Mouse (Mus musculus) MEL (cell line): Measurements from ENCODE around the gene Il1a. TPM values are rescaled to one million over a fixed set of nuclear protein-coding genes. Genes with fewer than 3 reads are reported as not detected.

ENCODE experiments used
- DNase-seq: peaks from one replicate; pipeline ENCODE4 v3.0.0; 2011; ENCODE audit warnings: low read depth, low spot score
- H3K27ac ChIP-seq: 2 replicates; pipeline ENCODE4 v1.5.1; 2012; ENCODE audit warnings: low read depth, mild to moderate bottlenecking, control low read depth, low read length, moderate library complexity; ENCODE audit not compliant: control insufficient read depth
- H3K27me3 ChIP-seq, 2 experiments: fragments of 150-350 bp in 1 of 2; sonication (generic) in 1 of 2; 2 replicates each; pipeline ENCODE4 v1.6.1; 2012; ENCODE audit warnings: low read length in 2 of 2, mild to moderate bottlenecking in 2 of 2, improper control_type of control experiment in 1 of 2, moderate library complexity in 1 of 2; ENCODE audit not compliant: insufficient read depth in 2 of 2, control insufficient read depth in 1 of 2
- H3K36me3 ChIP-seq, 2 experiments: 2 replicates each; pipeline ENCODE4 v1.6.1; 2012 to 2014; ENCODE audit warnings: low read length in 2 of 2, improper control_type of control experiment in 1 of 2, inconsistent platforms in 1 of 2, mild to moderate bottlenecking in 1 of 2; ENCODE audit not compliant: insufficient read depth in 2 of 2, control insufficient read depth in 1 of 2
- H3K4me1 ChIP-seq, 2 experiments: fragments of 150-350 bp in 1 of 2; sonication (generic) in 1 of 2; 2 replicates each; pipeline ENCODE4 v1.6.1; 2012; ENCODE audit warnings: low read length in 2 of 2, improper control_type of control experiment in 1 of 2, mild to moderate bottlenecking in 1 of 2; ENCODE audit not compliant: insufficient read depth in 2 of 2, control insufficient read depth in 1 of 2
- H3K4me3 ChIP-seq, 2 experiments: fragments of 150-350 bp in 1 of 2; sonication (generic) in 1 of 2; 2 replicates each; pipeline ENCODE4 v1.5.1; 2012; ENCODE audit warnings: low read depth in 2 of 2, low read length in 2 of 2, mild to moderate bottlenecking in 2 of 2, moderate library complexity in 2 of 2, control low read depth in 1 of 2, improper control_type of control experiment in 1 of 2; ENCODE audit not compliant: control insufficient read depth in 1 of 2, insufficient read depth in 1 of 2
- H3K79me2 ChIP-seq: 2 replicates; pipeline ENCODE4 v1.6.1; 2012; ENCODE audit warnings: mild to moderate bottlenecking, low read length, moderate library complexity; ENCODE audit not compliant: control insufficient read depth, poor library complexity, insufficient read depth
- H3K9ac ChIP-seq: 2 replicates; pipeline ENCODE4 v1.6.1; 2012; ENCODE audit warnings: low read depth, mild to moderate bottlenecking, control low read depth, low read length, moderate library complexity; ENCODE audit not compliant: control insufficient read depth, poor library complexity, severe bottlenecking
- H3K9me3 ChIP-seq: fragments of 150-350 bp; sonication (generic); replicated peaks from 2 replicates; pipeline ENCODE4 v1.6.1; 2012; ENCODE audit warnings: mild to moderate bottlenecking, low read length, improper control_type of control experiment, moderate library complexity; ENCODE audit not compliant: insufficient read depth
- BHLHE40 ChIP-seq: IDR thresholded peaks from 2 replicates; pipeline ENCODE4 v1.6.1; 2012; ENCODE audit warnings: low read depth, mild to moderate bottlenecking, inconsistent platforms, low read length, improper control_type of control experiment, borderline replicate concordance
- CHD1 ChIP-seq: IDR thresholded peaks from 2 replicates; pipeline ENCODE4 v1.6.1; 2012; ENCODE audit warnings: low read depth, mild to moderate bottlenecking, inconsistent platforms, low read length, improper control_type of control experiment
- CHD2 ChIP-seq: IDR thresholded peaks from 2 replicates; pipeline ENCODE4 v1.6.1; 2011; ENCODE audit warnings: low read length, improper control_type of control experiment
- CTCF ChIP-seq, 3 experiments: IDR thresholded peaks in 2 of 3; conservative IDR thresholded peaks in 1 of 3; 2 replicates each; pipeline ENCODE4 v1.5.1; 2011 to 2012; ENCODE audit warnings: low read length in 3 of 3, low read depth in 2 of 3, mild to moderate bottlenecking in 2 of 3, improper control_type of control experiment in 1 of 3, inconsistent platforms in 1 of 3, mixed read lengths in 1 of 3, moderate library complexity in 1 of 3; ENCODE audit not compliant: control insufficient read depth in 1 of 3, insufficient read depth in 1 of 3, poor library complexity in 1 of 3, severe bottlenecking in 1 of 3
- E2F4 ChIP-seq: IDR thresholded peaks from 2 replicates; pipeline ENCODE4 v1.6.1; 2011; ENCODE audit warnings: low read depth, low read length, improper control_type of control experiment, borderline replicate concordance
- EP300 ChIP-seq, 2 experiments: IDR thresholded peaks; 2 replicates each; pipeline ENCODE4 v1.6.1; 2011; ENCODE audit warnings: improper control_type of control experiment in 2 of 2, low read length in 2 of 2, low read depth in 1 of 2, mild to moderate bottlenecking in 1 of 2
- ETS1 ChIP-seq: IDR thresholded peaks from 2 replicates; pipeline ENCODE4 v1.6.1; 2012; ENCODE audit warnings: low read depth, mild to moderate bottlenecking, inconsistent platforms, low read length, improper control_type of control experiment, moderate library complexity
- GABPA ChIP-seq: IDR thresholded peaks from 2 replicates; pipeline ENCODE4 v1.6.1; 2012; ENCODE audit warnings: low read depth, mild to moderate bottlenecking, inconsistent platforms, low read length, improper control_type of control experiment, moderate library complexity
- GATA1 ChIP-seq: IDR thresholded peaks from 2 replicates; pipeline ENCODE4 v1.6.1; 2011; ENCODE audit warnings: low read depth, low read length, improper control_type of control experiment
- HCFC1 ChIP-seq: IDR thresholded peaks from 2 replicates; pipeline ENCODE4 v1.6.1; 2012; ENCODE audit warnings: low read depth, mild to moderate bottlenecking, inconsistent platforms, low read length, improper control_type of control experiment, moderate library complexity
- MAFK ChIP-seq: IDR thresholded peaks from 2 replicates; pipeline ENCODE4 v1.6.1; 2011; ENCODE audit warnings: low read depth, mild to moderate bottlenecking, low read length, improper control_type of control experiment, borderline replicate concordance
- MXI1 ChIP-seq: IDR thresholded peaks from 2 replicates; pipeline ENCODE4 v1.6.1; 2011; ENCODE audit warnings: mild to moderate bottlenecking, low read depth, low read length, improper control_type of control experiment
- NRF1 ChIP-seq: IDR thresholded peaks from 2 replicates; pipeline ENCODE4 v1.6.1; 2014; ENCODE audit warnings: low read depth, mild to moderate bottlenecking, inconsistent platforms, low read length, improper control_type of control experiment, moderate library complexity; ENCODE audit not compliant: poor library complexity, insufficient read depth, severe bottlenecking
- POLR2A ChIP-seq, 2 experiments: IDR thresholded peaks; 2 replicates each; pipeline ENCODE4 v1.6.1; 2011 to 2012; ENCODE audit warnings: low read length in 2 of 2, mild to moderate bottlenecking in 2 of 2, control low read depth in 1 of 2, improper control_type of control experiment in 1 of 2, low read depth in 1 of 2, moderate library complexity in 1 of 2; ENCODE audit not compliant: control insufficient read depth in 1 of 2, insufficient read depth in 1 of 2, poor library complexity in 1 of 2
- POLR2AphosphoS2 ChIP-seq: IDR thresholded peaks from 2 replicates; pipeline ENCODE4 v1.6.1; 2011; ENCODE audit warnings: low read length, improper control_type of control experiment
- POLR2AphosphoS5 ChIP-seq: IDR thresholded peaks from 2 replicates; pipeline ENCODE4 v1.6.1; 2012; ENCODE audit warnings: low read depth, borderline replicate concordance, mild to moderate bottlenecking, inconsistent platforms, low read length, moderate library complexity, mixed read lengths
- RAD21 ChIP-seq: IDR thresholded peaks from 2 replicates; pipeline ENCODE4 v1.6.1; 2011; ENCODE audit warnings: mild to moderate bottlenecking, low read depth, low read length, improper control_type of control experiment
- SIN3A ChIP-seq: IDR thresholded peaks from 2 replicates; pipeline ENCODE4 v1.6.1; 2012; ENCODE audit warnings: low read length, improper control_type of control experiment, inconsistent platforms
- TBP ChIP-seq: IDR thresholded peaks from 2 replicates; pipeline ENCODE4 v1.8.0; 2011; ENCODE audit warnings: low read depth, low read length, improper control_type of control experiment
- UBTF ChIP-seq: IDR thresholded peaks from 2 replicates; pipeline ENCODE4 v1.6.1; 2012; ENCODE audit warnings: low read depth, mild to moderate bottlenecking, inconsistent platforms, low read length, improper control_type of control experiment, moderate library complexity, borderline replicate concordance; ENCODE audit not compliant: insufficient read depth
- USF1 ChIP-seq: IDR thresholded peaks from 2 replicates; pipeline ENCODE4 v1.6.1; 2014; ENCODE audit warnings: low read depth, mild to moderate bottlenecking, inconsistent platforms, low read length, improper control_type of control experiment, moderate library complexity
- ZC3H11A ChIP-seq: IDR thresholded peaks from 2 replicates; pipeline ENCODE4 v1.6.1; 2012; ENCODE audit warnings: low read depth, mild to moderate bottlenecking, inconsistent platforms, low read length, improper control_type of control experiment
- ZKSCAN1 ChIP-seq: IDR thresholded peaks from 2 replicates; pipeline ENCODE4 v1.6.1; 2012; ENCODE audit warnings: low read depth, mild to moderate bottlenecking, inconsistent platforms, low read length, improper control_type of control experiment, moderate library complexity
- ZNF384 ChIP-seq: IDR thresholded peaks from 2 replicates; pipeline ENCODE4 v1.6.1; 2012; ENCODE audit warnings: low read depth, mild to moderate bottlenecking, inconsistent platforms, low read length, improper control_type of control experiment
- polyA plus RNA-seq, 2 experiments: library from polyadenylated mRNA; stranded (reverse) in 1 of 2; unstranded in 1 of 2; fragments of >175 nt in 1 of 2; fragments of >200 nt in 1 of 2; gene quantifications; 2 replicates each; pipeline versions ENCODE4 v1.2.1 to v1.2.4; 2012; ENCODE audit warnings: low replicate concordance in 2 of 2, low read depth in 1 of 2; ENCODE audit not compliant: insufficient read length in 2 of 2, insufficient read depth in 1 of 2, missing spikeins in 1 of 2
- total RNA-seq: library from RNA; depleted of rRNA; stranded (reverse); fragments of 300-350 nt; gene quantifications from 2 replicates; pipeline ENCODE4 v1.2.3, GENCODE M21; 2012

Il1a gene
- total and polyA plus RNA-seq, 3 experiments: 0.10 TPM; not detected in 2

DNA sequence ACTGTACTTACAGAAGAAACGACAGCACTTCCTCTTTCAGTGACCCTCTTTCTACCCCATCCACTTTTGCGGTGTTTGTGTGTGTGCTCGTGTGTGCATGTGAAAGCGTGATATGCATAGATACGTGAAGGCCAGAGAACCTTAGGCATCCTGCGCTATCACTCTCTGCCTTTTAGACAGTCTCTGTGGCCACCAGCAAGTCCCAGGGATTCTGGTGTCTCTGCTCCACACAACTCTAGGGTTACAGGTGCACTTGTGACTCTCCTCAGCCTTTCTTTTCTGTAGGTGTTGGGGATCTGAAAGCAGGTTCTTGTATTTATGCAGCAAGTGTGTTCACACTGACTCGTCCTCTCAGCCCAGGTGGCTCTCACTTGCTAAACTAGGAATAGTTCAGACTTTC lies 44.5 kb downstream of the Il1a start:
- H3K9ac ChIP-seq: no peak overlapping the region
- H3K4me1 ChIP-seq: no peaks in the 10 kb centered on the region
- DNase-seq: no peak
- H3K4me3 ChIP-seq: no peak overlapping the region
- peaks cover 0 to 3% of the 10 kb centered on the region in 2 experiments; a peak in 1 of 4 replicates for H3K36me3 ChIP-seq
- no peaks in the 10 kb centered on the region for H3K79me2 ChIP-seq
- no peak overlapping the region for H3K27ac ChIP-seq
- H3K9me3 ChIP-seq: no peaks in the 10 kb centered on the region
- TF ChIP-seq USF1: no peak
- no peak for TF ChIP-seq ZNF384
- TF ChIP-seq RAD21: no peak
- TF ChIP-seq SIN3A: no peak
- no peak for TF ChIP-seq E2F4
- no peak for TF ChIP-seq BHLHE40
- TF ChIP-seq HCFC1: no peak
- TF ChIP-seq GABPA: no peak
- TF ChIP-seq ZC3H11A: no peak
- TF ChIP-seq POLR2AphosphoS2: no peak
- no peak for TF ChIP-seq GATA1
- TF ChIP-seq NRF1: no peak
- TF ChIP-seq CTCF (IDR thresholded peaks at IDR 0.05 in 2 of 3, conservative IDR thresholded peaks at IDR 0.05 in 1 of 3; ENCODE audit: control insufficient read depth in 1 of 3, insufficient read depth in 1 of 3, low read depth in 2 of 3, low read length in 3 of 3, poor library complexity in 1 of 3, severe bottlenecking in 1 of 3): no peak
- TF ChIP-seq ETS1: no peak
- TF ChIP-seq POLR2AphosphoS5: no peak
- no peaks in the 10 kb centered on the region for H3K27me3 ChIP-seq

DNA sequence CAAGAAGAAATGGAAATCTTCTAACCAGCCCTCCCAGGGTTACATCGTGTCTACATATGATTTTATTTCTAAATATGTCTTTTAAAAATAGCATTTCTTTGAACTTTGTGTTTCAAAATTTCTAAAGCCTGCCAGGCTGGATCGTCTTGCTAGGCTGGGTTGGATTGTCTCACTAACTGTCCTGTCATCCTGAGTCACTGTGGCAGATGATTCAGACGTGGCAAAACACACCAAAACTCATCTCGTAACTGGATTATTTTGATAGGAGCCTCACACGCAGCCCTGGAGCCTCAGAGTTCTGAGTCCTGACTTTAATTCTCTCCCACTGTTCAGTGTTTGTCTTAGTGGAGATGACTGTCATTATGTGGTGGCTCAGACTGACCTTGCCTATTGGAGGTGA lies 46.7 kb downstream of the Il1a start:
- Histone ChIP-seq H3K4me3 (no peak overlapping the region), H3K9ac (no peak overlapping the region), H3K27me3 (no peaks in the 10 kb centered on the region), H3K27ac (no peak overlapping the region), H3K79me2 (no peaks in the 10 kb centered on the region), H3K36me3 (no peaks in the 10 kb centered on the region), H3K4me1 (no peaks in the 10 kb centered on the region), H3K9me3 (no peaks in the 10 kb centered on the region)
- TF ChIP-seq POLR2AphosphoS5 (no peak), USF1 (no peak), NRF1 (no peak), EP300 (IDR thresholded peaks at IDR 0.05; ENCODE audit: low read depth in 1 of 2, low read length in 2 of 2) (no peak), CHD2 (no peak), MAFK (no peak), BHLHE40 (no peak), CHD1 (no peak), POLR2AphosphoS2 (no peak), CTCF (IDR thresholded peaks at IDR 0.05 in 2 of 3, conservative IDR thresholded peaks at IDR 0.05 in 1 of 3; ENCODE audit: control insufficient read depth in 1 of 3, insufficient read depth in 1 of 3, low read depth in 2 of 3, low read length in 3 of 3, poor library complexity in 1 of 3, severe bottlenecking in 1 of 3) (no peak), UBTF (no peak), RAD21 (no peak), HCFC1 (no peak), POLR2A (IDR thresholded peaks at IDR 0.05; ENCODE audit: control insufficient read depth in 1 of 2, insufficient read depth in 1 of 2, low read depth in 1 of 2, low read length in 2 of 2, poor library complexity in 1 of 2) (no peak), TBP (no peak), ZNF384 (no peak), ZKSCAN1 (no peak), SIN3A (no peak), MXI1 (no peak)
- DNase-seq: no peak
